Mouse (Mus musculus): ENCODE measurements around the gene Hist2h2aa2. TPM values are rescaled to one million over a fixed set of nuclear protein-coding genes. Genes with fewer than 3 reads are reported as not detected.
"Not testable (repeated sequence)": the region's sequence is repeated elsewhere in the genome, so short reads cannot be mapped to it uniquely, and the experiment has no call there.

Gene Hist2h2aa2
- total RNA-seq, 2 experiments from 2014 or later: 5,007 TPM; not detected in 1

DNA sequence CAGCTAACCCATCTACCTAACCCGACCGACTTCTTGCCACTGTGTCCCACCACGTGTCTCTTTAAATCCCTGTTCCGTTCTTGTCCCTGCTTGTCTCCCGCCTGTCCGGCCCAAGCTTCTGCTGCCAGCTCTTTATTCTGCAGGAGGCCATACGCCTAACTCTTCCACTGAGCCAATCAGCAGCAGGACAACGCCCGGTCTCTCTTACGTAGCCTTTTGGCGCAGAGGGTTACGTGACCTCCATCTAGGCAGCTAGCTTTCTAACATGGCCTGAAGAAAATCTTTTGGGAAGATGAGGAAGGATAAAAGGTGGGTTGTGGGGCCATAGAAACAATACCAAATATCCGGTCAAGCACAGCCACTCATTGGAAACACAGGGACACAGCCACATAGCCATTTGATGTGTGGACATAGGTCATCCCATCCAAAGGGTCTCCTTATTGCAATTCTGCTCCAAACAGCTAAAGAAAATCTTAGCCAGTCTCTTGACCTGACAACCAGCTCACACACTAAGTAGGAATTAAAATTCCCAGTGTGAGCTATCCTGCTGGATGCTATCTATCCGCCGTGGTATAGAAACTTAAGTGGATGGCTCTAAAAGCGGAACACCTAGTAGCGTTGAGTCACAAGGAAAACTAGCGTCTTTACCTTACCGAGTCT is 22.3 kb upstream of the Hist2h2aa2 start:
- ATAC-seq (replicated peaks; ENCODE audit: poor library complexity, severe bottlenecking): peak; percentile 67

DNA sequence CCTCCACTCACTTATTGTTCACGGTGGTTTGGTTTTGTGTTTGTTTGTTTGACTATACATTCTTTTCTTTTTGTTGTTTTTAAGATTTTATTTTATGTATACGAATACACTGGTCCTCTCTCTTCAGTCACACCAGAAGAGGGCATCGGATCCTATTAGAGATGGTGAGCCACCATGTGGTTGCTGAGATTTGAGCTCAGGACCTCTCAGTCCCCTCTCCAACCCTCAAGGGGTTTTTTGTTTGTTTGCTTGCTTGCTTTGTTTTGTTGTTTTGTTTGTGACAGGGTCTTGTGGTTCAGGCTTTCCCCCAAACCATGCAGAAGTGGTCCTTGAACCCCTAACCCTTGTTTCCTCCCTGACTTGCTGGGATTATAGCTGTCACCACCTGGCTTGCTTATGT is 21.5 kb upstream of the Hist2h2aa2 start:
- no peak for ATAC-seq (replicated peaks; ENCODE audit: poor library complexity, severe bottlenecking)

GRCm38 (mm10) chr3:96260220-96260619 is 20.1 kb upstream of the Hist2h2aa2 start:
- no peak for ATAC-seq (replicated peaks; ENCODE audit: poor library complexity, severe bottlenecking)

- ATAC-seq (replicated peaks; ENCODE audit: poor library complexity, severe bottlenecking): no peak
Measured at GRCm38 (mm10) chr3:96257190-96257589, 17.1 kb upstream of the Hist2h2aa2 start.

DNA sequence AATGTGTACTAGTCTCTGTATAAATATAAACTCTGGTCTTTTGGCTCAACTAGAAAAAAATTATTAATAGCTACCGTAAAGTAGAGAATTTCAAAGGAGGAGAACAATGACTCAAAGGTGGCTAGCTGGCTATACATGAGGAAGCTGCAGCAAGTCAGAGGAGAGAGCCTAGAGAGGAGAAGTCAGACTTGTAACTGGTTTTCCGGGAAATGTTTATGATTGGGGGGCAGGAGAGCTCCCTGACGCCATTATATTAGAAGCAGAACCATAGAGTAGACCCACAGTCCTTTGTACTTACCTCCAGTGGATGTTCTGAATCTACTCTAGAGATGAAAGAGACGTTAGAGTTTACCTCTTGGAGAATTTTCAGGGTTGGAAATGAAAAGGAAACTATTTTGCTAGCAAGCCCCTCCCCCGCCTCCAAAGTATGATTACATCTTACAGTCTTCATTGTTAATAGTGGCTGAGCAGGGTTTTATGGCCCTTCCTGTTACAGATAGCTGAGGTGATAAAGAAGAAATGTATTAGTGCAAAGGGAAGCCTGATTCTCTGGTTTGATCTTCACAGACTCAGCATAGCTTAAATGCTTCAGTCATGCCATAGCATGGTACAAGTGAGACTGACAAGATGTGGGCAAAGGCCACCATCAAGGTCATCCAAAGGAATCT is 16.0 kb upstream of the Hist2h2aa2 start:
- ATAC-seq (replicated peaks; ENCODE audit: poor library complexity, severe bottlenecking): no peak

- ATAC-seq (replicated peaks; ENCODE audit: poor library complexity, severe bottlenecking): no peak
Measured at GRCm38 (mm10) chr3:96254683-96255355, 14.7 kb upstream of the Hist2h2aa2 start.

DNA sequence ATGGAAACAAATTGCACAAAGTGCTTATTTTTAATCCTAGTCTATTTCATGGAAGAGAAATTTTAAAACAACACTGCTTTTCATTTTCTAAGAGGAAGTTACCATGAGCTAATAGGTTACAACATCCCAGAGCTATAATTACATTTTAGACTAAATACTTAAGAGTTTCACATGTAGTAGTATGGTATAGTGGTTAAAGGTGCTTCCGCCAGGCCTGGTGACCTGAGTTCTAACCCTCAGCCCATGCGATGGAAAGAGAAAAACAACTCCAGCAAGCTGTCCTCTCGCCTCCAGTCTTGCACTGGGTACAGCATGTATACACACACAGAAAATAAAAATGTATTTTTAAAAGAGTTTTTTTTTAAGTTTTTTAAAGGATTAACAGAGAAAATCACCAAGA is 11.7 kb upstream of the Hist2h2aa2 start:
- ATAC-seq (replicated peaks; ENCODE audit: poor library complexity, severe bottlenecking): peak; percentile 83

GRCm38 (mm10) chr3:96250890-96251289 is 10.8 kb upstream of the Hist2h2aa2 start:
- ATAC-seq (replicated peaks; ENCODE audit: poor library complexity, severe bottlenecking): no peak

- ATAC-seq (replicated peaks; ENCODE audit: poor library complexity, severe bottlenecking): no peak
Measured at GRCm38 (mm10) chr3:96249034-96249345, 8.9 kb upstream of the Hist2h2aa2 start.

DNA sequence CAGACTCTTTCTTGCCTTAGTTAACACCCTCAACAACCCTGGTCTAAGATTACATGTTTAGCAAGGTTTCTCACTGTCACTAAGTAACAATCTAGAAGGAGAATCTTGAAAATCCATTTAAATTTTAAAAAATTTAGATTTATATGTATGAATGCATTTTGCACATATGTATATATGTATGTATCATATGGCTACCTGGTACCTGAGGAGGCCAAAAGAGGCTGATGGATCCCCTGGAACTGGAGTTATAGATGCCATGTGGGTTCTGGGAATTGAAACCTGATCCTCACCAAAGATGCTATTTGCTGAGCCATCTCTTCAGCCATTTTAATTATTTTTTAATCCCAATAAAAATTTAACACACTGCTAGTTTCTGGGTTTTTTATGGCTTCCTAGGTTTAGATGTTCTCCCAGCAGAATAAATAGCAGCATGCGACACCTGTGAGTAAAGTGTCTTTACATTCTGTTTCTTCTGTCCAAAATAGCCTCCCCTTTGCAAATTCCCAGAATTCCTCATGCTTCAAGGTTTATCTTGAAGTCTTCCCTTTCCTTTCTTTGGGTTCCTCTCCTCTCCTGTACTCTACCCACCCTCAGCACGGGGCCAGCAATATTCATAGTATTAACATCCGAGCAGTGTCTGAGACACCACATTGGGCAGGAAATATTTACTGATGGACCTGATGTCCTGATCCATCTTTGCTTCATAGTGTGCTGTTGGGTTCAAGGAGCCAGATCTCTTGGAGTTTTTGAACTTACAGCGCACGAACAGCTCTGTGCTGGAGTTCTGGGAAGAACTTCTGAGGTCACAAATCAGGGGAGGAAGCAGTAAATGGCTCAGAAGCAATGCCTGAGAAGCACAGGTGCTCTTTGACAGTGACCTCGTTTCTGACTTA is 8.3 kb upstream of the Hist2h2aa2 start:
- ATAC-seq (replicated peaks; ENCODE audit: poor library complexity, severe bottlenecking): no peak

GRCm38 (mm10) chr3:96247356-96248140 is 7.5 kb upstream of the Hist2h2aa2 start:
- no peak for ATAC-seq (replicated peaks; ENCODE audit: poor library complexity, severe bottlenecking)

GRCm38 (mm10) chr3:96246427-96246856 is 6.4 kb upstream of the Hist2h2aa2 start, which contains the start of gene Hist2h3c1:
TSS of gene Hist2h3c1 (plus strand) at chr3:96246685.
- peak; percentile 61 for ATAC-seq (replicated peaks; ENCODE audit: poor library complexity, severe bottlenecking)

DNA sequence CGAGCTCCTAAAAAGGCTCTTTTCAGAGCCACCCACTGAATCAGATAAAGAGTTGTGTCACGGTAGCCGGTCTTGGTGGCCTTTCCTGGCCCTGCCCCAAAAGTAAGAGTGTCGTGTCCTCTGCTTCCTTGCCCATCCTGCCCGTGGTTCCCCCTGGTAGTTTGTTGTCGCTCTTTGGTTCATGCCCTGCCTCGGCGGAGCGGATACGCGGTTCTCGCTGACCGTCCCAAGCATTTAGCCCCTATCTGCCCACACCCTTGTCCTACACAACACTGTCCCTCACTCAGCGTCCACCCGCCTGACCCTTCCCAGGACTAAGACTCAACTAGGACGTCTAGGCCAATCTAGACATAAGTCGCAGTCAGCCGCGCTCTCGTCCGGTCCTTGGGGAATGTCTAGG is 5.9 kb upstream of the Hist2h2aa2 start:
- ATAC-seq (replicated peaks; ENCODE audit: poor library complexity, severe bottlenecking): not testable (repeated sequence)

- peak; percentile 61 for ATAC-seq (replicated peaks; ENCODE audit: poor library complexity, severe bottlenecking)
Measured at GRCm38 (mm10) chr3:96245003-96245886, 5.2 kb upstream of the Hist2h2aa2 start, which contains the start of gene Hist2h2aa1. TSS of gene Hist2h2aa1 (plus strand) at chr3:96245497.

- no peak for ATAC-seq (replicated peaks; ENCODE audit: poor library complexity, severe bottlenecking)
Measured at GRCm38 (mm10) chr3:96243921-96244572, 4.0 kb upstream of the Hist2h2aa2 start.

GRCm38 (mm10) chr3:96240799-96241197 is 722 bp upstream of the Hist2h2aa2 start:
- no peak for ATAC-seq (replicated peaks; ENCODE audit: poor library complexity, severe bottlenecking)

DNA sequence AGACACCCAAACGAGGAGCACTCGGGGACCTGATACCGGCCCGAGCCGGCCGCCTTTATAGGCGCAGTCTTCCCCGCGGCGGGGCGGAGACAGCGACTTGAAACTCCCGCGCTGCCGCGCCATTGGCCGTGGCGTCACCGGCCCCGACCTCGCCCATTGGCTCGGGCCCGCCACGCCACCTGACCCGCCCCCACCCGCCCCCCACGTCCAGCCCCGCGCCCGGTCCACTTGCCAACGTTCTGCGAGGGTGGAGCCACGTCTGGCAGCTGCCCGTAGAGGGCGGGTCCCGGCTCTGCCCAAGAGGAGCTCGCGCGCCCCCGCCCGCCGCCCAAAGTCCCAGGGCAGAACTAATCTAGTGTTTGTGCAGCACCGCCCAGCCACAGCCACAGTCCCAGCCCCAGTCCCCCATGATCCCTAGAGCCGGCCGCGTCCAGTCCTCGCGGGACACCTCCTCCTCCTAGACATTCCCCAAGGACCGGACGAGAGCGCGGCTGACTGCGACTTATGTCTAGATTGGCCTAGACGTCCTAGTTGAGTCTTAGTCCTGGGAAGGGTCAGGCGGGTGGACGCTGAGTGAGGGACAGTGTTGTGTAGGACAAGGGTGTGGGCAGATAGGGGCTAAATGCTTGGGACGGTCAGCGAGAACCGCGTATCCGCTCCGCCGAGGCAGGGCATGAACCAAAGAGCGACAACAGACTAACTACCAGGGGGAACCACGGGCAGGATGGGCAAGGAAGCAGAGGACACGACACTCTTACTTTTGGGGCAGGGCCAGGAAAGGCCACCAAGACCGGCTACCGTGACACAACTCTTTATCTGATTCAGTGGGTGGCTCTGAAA is 902 bp downstream of the Hist2h2aa2 start, which contains the start of gene Hist2h3c2:
Gene Hist2h3c2 (minus strand): TSS at position 174 of the 840 bp plus-strand sequence.
- ATAC-seq (replicated peaks; ENCODE audit: poor library complexity, severe bottlenecking): peak; percentile 62
